Mouse (Mus musculus): Measurements from ENCODE around the gene Cep128. TPM values are rescaled to one million over a fixed set of nuclear protein-coding genes. Genes with fewer than 3 reads are reported as not detected.
"Not testable (repeated sequence)": the region's sequence is repeated elsewhere in the genome, so short reads cannot be mapped to it uniquely, and the experiment has no call there.

Gene Cep128
- total RNA-seq, 4 experiments from 2014 or later = 6.6 to 10.5 (median 9.0) TPM

DNA sequence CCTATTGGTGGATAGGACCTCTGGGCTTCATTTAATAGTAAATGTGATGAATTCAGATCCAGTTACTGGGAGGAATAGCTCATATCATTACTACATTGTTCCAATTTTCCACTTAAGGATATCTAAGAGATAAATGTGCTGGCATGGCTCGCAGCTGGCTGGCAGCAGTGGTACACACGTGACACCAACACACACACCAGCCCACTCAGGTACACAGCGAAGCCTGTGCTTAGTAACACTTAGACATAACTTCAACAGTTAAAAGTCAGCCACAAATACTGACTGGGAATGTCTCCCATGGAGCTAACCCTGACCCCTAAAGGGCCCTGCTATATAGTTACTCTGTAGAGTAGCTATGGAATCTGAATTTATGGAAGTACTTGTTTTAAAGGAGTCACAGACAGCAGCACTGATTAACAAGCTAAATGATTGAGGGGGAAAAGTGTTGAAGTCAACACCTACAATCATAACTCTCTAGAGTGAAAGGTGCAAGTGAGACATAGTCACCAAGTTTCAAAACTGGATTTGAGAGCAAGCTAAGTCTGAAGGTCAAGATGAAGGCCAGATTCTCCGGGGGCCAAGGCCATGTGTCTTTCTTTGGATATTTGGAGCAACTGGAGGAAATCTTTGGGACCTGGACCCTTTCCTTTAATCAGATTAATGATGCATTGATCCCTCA lies 320.7 kb downstream of the Cep128 start:
- no peak for DNase-seq (ENCODE audit: low spot score in 2 of 2)

DNA sequence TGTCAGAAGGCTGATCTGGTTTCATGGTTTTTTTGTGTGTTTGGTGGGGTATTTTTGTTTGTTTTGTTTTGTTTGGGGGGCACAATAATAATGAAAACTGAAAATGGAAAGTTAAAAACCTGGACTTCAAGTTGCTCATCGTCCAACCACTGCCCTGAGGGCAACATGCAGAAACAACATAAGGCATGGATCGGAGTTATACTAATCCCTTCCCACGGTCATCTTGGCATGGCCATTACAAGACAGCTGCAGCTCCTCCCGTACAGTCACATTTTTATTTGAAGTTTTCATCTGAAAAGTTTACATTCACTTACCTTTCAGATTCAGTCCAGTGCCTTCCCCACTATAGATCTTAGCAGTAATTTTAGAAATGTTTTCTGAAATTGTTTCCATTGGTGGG lies 321.5 kb downstream of the Cep128 start:
- DNase-seq (ENCODE audit: low spot score in 2 of 2) = no peak

DNA sequence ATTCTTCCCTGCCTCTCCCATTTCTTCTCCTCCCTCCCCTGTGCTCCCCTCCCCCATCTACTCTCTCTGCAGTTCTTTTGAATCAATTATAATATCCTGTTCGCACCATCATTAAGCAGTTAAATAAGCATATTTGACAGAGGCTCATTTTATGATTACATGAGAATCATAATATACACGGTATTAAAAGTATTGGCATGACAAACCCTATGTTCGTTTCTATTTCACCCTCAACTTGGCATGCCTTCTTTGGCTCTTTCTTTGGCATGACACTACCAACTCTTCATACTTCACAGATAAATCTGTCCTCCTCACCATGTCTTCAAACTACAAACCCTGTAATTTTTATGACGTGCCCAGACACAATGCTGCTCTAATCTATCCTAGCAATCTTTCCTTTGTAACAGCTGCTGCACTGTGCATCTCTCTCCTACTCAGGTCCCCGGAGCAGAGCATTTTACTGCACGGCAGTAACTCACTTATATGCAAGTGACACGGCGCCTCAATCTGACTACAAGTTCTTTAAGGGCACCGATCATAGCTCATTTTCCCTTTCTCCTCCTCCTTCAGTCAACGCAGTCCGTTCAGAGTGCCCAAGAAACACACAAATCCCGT lies 324.4 kb downstream of the Cep128 start:
- DNase-seq (ENCODE audit: low spot score in 2 of 2) = no peak

DNA sequence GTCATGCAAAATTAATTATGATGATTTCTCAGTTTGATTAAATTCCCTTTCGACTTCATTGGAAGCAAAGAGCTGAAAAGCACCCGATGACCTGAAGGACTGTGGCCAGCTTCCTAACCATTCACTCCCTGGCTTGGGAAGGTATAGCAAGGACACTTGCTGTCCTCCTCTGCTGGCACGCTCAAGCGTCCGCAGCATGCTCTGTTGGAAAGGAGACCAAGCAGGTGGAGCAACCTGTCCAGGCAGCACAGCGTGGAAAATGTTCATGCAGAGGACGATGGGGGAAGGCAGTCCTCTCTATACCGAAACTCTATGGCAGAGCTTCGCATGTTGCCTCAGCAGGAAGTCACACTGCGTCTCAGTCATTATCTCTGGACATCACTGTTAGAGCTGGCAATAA lies 327.3 kb downstream of the Cep128 start:
- no peak for DNase-seq (ENCODE audit: low spot score in 2 of 2)

DNA sequence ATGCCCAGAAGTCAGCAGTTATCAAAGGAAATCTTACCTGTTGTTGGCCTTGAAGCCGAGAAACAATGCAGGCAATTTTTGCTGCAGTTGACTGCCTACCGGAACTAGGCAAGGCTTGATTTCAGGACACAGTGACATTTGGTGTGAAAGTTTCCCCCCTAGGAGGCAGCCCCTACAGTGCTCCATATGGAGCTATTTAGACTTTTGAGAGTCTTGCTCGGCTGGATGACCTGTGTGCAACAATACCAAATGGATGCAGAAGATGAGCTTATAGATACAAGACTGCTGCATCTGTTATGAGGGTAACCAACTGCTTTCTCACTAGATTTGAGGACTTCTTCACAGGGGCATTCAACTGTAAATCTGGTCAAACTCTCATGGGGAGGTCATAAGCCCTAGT lies 331.9 kb downstream of the Cep128 start:
- DNase-seq (ENCODE audit: low spot score in 2 of 2) = no peak

DNA sequence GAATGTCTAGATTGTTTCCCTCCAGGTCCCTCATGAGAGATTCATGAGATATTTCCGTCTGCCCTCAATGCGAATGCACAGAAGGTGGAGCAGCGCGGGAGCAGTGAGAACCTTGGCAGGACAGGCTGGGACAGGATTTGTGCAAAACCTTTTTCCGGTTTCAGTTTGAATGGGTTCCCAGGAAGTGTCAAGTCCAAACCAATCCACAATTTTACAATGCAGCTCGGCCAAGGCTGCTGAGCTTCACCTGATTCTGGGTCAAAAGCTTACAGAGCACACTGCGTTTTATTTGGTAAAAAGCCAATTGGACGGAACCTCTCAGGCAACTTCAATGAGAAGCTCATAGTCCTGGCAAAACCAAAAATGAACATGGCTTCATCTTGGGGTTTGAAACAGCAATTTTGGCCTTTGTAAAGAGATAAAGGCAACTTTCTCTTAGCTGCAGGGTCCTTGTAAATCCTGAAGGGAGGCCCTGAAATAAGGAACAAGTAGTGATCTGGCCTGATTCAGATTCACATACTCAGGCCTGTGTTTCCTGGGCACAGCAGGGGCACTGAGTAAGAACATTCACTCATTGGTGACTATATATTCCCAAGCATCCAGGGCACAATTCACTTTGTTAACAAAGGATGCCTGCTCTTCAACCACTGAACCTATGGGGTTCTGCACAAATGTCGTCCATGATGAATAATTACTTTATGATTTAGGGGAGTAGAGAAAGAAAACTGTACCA lies 333.4 kb downstream of the Cep128 start:
- DNase-seq (ENCODE audit: low spot score in 2 of 2) = peak in 1 of 2 experiments; percentile 36

DNA sequence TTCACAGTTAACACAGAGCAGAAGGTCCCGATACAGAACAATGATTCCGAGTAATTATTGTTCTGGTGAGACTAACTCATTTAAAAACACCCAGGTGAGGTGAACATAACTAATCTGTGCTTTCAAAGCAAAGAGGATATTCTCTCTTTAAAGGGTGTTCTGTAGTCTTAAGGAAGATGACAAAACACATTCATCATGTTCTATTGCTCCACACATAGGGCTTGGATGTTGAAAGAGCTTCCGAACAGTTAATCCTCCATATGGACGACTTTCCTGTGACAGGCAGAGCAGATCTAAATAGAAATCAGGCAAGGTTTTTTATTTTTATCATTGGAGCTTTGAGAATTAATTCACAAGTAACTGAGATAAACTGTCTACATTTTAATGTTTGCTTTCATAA lies 342.8 kb downstream of the Cep128 start:
- no peak for DNase-seq (ENCODE audit: low spot score in 2 of 2)

DNA sequence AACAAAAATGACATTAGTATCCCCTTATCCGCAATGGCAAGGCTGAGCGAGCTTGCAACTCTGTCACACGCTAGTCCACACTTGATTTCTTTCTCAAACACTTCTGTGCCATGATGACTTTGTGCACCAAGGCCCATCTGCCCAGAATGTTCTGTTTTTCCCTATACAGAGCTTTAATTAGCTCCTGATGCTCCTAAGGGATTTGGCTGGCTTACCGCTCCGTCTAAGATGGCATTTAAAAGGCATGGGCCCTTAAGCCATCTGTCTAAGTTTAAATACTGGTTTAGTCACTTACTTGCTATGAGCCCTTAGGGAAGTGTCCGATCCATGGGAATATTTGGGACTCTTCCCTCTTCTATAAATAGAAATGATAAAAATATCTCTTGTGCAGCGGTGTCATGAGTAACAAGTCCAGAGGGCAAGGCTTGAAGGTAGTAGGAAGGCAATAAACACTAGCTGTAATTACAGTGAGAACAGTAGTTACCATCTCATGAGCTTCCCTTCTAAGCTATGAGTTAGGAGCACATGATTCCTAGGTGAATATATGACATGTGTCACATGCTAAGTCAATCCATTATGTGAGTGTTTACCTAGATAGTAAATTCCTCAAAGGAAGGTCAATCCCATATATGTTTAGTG lies 343.8 kb downstream of the Cep128 start:
- DNase-seq (ENCODE audit: low spot score in 2 of 2) = no peak

DNA sequence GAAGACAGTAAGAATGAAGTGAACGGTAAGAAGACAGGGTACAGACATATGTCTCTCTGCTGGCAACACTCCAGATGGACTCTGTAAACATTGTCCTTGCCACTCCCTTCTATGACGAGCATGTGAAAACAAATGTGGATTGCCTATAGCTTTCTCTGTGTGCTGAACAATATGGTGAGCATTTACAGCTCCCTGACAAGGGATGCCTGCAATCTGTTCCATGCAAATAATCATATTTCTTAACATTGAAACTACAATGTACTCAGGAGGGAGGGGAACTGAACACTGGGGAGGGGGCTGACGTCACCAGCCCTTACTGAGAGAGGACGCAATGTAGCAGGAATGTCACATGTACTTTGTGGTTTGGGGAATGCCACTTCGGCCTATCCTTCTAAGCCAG lies 355.1 kb downstream of the Cep128 start:
- DNase-seq (ENCODE audit: low spot score in 2 of 2) = no peak

DNA sequence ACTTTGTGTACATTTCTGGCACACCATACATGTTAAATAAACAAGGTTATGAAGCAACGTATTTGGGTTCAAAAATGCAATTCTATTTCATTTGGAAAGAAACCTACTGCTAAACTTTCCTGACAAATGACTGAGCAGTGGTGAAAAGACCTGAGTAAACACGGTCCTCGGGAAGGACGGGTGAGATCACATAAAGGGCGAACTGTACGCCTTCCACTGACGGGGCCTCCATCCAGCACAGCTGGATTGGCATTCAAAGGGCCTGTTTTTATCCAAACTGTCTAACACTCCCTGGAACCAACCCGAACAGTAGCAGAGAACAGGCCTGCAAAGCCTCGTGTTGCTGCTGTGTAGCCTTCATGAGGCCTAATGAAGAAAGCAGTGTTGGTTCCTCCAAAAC lies 356.5 kb downstream of the Cep128 start:
- no peak for DNase-seq (ENCODE audit: low spot score in 2 of 2)

DNA sequence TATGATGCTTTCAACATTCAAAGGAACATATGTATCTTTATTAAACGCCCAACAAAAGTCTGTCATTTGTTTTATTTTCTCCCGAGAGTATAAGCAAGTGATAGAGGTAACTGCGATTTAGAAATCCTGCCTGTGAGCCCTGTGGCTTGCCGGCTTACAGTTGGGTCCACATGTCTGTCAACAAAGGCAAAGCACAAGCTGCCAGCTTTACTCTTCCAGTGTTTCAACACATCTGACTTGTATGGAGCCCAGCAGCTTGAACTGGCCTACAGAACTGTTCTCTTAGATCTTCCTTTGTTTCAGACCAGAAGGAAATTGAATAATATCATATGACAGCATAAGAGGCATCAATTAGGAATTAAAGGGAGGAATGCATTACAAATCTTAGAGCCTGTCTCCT lies 357.1 kb downstream of the Cep128 start:
- DNase-seq (ENCODE audit: low spot score in 2 of 2) = no peak

DNA sequence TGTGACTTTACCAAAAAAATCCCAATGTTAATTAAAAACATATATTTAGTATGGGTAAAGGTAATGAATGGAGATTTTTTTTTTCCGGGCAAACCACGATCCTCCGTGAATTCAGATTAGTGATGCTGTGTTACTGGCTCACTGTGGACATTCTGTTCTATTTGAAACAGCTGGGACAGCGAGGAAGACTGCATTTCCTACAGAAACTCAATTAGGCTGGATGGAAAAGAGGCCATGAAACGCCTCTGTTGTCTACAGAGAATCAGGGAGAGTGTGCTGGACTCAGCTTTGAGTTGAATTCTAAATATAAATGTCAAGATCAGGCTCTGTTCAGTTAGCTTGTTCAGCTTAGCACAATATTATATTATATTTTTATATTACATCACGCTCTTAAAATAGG lies 369.1 kb downstream of the Cep128 start:
- no peak for DNase-seq (ENCODE audit: low spot score in 2 of 2)

DNA sequence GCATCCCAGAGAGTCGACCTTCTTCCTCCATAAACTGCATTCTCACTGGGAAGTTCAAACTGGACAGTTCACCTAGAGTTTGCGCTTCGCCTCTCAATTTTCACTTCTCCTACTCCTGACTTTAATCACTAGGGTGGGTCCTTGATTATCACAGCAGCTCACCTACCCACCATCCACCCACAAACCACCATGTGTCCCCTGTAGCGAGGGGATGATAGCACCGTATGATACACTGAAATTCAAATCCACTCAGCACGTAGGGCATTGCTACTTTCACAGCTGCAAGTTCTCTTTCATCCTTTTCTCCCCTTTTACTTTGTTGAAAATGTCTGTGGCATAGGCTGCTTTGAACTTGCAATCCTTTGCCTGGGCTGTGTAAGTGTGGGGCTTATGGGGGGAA lies 371.2 kb downstream of the Cep128 start:
- DNase-seq (ENCODE audit: low spot score in 2 of 2) = no peak

DNA sequence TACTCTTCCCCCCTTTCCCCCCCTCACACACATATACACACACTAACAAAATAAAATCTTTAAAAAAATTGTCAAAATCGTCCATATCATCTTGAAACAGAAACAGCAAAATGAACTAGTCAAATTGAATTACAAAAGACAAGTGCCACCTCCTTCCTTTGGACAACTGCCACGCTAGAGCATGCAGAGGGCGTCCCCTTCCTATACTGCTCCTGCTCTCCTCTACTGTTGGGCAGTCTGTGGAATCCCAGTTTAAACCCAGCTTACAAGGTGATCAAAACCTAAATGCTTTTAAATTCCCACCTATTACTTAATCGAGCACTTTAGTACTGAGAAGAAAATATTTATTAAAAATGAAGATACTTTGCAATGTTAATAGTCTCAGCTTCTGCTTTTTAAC lies 372.0 kb downstream of the Cep128 start:
- no peak for DNase-seq (ENCODE audit: low spot score in 2 of 2)

DNA sequence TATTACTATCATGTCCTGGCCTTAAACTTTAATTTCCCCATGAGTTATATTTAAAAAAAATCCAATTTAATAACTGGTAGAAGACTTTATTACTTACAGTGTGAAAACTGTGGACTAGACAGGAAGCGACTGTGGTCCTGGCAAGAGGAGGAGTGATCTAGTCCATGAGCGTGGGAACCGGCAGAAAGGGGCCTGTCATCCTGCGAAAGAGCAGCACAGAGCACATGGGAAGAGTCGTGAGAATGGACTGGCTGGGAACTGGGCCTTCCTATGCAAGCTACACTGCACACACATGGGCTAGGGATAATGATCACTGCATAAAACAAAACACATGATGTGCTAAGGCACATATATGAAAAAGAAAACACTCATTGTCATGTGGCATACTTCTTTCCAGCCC lies 375.5 kb downstream of the Cep128 start:
- DNase-seq (ENCODE audit: low spot score in 2 of 2) = no peak

DNA sequence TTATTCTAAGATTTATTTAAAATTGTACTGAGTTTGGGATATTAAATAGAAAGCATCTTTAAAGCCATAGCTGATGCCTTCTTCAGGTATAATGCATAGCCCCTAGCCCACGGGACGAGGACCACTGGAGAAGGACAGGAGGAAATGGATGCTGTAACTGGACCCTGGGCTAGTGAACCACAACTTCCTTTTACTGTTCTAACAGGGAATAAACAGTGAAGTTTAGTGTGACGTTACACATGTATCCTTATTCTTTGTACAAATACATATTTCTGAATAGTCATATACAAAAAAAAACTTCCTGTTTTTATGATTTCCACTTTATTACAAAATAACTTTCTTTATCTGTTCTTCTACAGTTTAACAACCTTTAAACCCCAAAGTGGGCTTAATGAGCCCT lies 376.0 kb downstream of the Cep128 start:
- no peak for DNase-seq (ENCODE audit: low spot score in 2 of 2)

DNA sequence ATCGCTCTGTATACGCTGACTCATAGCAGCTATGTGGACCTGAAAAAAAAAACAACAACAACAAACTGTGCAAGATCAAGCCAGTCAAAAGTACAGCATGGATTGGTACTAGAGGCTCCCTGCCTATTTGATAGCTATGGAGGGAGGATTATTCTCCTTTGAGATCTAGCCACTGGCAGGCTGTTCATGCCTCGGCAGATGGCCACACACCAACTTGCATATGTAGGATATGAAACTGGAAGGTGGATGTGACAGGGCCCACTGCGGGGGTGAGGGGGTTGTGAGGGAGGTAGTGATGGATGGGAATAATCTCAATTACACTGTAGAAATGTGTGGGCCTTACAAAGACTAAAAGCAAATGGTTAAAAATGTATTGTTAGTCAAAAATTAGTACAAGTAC lies 386.7 kb downstream of the Cep128 start:
- no peak for DNase-seq (ENCODE audit: low spot score in 2 of 2)

DNA sequence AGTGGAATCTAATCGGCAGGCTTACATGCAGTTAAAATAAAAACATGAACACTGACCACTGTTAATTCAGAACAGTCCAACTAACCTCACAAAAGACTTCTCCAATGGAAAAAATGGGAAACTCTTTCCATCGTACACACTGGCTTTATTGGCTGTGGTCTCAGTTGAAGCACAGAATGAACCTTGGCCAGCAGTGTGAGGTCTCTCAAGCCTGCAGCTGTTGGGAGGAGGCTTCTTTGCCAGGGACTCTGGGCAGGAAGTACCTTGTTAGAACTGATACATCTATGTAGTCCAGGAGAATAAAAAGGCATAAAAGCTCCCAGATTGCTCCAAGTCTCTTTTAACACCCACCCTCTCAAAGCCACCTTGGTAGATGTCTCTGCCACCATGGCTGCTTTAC lies 390.9 kb downstream of the Cep128 start:
- DNase-seq (ENCODE audit: low spot score in 2 of 2) = no peak

DNA sequence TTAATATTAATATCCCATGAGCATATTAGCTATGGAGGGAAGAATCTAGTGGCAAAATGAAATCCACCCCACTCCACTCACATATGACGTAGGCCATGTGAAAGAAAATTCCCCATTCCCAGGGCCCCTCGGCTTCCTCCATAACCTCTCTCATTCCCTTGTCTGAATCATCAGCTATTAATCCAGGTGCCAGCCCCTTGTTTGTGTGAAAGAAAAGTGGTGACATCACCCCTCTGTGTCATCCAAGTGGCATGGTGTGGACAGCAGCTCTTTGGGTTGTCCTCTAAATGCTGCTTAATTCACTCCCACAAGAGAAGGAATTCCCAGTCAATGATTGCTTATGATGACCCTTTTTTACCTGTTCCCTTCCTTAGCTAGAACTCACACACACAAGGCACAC lies 396.4 kb downstream of the Cep128 start:
- no peak for DNase-seq (ENCODE audit: low spot score in 2 of 2)

DNA sequence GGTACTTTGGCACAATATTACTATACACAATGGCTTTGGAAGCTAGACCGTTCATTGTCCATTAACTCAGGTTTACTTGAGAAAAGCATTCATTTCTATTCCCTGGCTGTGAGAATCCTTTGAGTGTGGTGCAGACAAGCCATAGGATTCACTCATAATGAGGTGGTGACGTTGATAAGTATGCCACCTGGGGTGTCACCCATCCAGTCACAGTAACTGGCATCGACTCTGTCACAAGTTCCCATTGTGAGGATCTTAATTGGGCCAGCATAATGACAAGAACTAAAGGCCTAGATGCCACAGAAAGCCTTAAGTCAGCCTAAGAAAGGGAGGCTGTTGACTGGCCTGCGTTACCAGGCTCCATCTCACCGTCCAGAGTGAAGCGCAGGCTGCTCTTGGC lies 396.9 kb downstream of the Cep128 start:
- DNase-seq (ENCODE audit: low spot score in 2 of 2) = no peak

DNA sequence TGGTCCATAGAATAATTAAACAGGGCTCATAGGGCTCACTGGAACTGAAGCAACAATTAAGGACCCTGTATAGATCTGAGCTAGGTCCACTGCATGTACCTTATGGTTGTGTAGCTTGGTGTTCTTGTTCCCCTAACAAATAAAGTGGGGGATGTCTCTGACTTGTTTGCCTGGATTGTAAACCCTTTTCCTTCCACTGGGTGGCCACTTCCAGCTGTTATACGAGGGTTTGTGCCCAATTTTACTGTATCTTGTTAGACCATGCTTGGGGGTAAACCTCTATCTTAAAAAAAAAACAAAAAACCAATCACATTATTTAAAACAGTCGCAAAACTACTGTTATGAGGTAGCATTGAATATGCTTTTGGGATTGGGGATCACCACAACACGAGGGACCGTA lies 402.2 kb downstream of the Cep128 start:
- DNase-seq (ENCODE audit: low spot score in 2 of 2) = no peak

DNA sequence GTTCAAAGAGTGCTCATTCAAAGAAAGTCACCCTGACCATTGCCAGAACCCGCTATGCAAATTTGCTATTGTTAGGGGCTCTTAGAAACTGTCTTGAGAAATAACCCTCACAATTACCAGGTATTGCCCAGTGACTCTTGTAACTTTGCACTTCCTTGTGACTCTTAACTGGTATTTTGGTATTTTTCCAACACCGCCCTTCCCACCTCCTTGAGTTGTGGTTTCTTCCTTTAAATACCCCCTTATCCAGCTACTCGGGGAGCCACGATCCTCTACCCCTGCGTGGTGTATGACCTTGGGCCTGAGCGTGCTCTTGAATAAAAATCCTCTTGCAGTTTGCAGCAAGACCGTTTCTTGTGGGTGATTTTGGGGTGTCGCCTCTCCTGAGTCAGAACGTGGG lies 407.8 kb downstream of the Cep128 start:
- DNase-seq (ENCODE audit: low spot score in 2 of 2) = not testable (repeated sequence)
